8 mouse cellular contexts compared by ENCODE assay signal in genomic region chr7:27446051-27446450, GRCm38 (mm10). TPM values are rescaled to one million over a fixed set of nuclear protein-coding genes. Genes with fewer than 3 reads are reported as not detected.
DNase-seq lines count a peak whose midpoint lies in the region; ATAC-seq lines count a peak whose summit lies in the region.

No protein-coding gene starts in this region.

- no peak for ATAC-seq in midbrain, embryonic 12.5 days (ENCODE audit: low FRiP score, low read depth)
- ATAC-seq in megakaryocyte-erythroid progenitor cell, adult 5-6 weeks (replicated peaks; ENCODE audit: low FRiP score, low TSS enrichment, poor library complexity, severe bottlenecking): no peak

- peak overlapping the region; percentile 59 for H3K4me3 ChIP-seq in midbrain, embryonic 12.5 days

- H3K4me2 ChIP-seq in midbrain, embryonic 12.5 days (replicated peaks): peak overlapping the region; percentile 95

- peak; percentile 7 for DNase-seq in gastrocnemius, postnatal 14 days
- DNase-seq in gastrocnemius, adult 18-20 months (ENCODE audit: low spot score): no peak
- peak; percentile 15 for DNase-seq in right cerebral cortex, postnatal 14 days
- DNase-seq in right cerebral cortex, postnatal 36 days (ENCODE audit: low spot score in 2 of 2): no peak
- DNase-seq in heart, postnatal 4 days: peak; percentile 21
- no peak for DNase-seq in Muller cell, postnatal 12 days (ENCODE audit: inconsistent ontology term)

- peak overlapping the region; percentile 79 for H3K9ac ChIP-seq in midbrain, embryonic 12.5 days (replicated peaks)

- peaks cover 20% of the 10 kb centered on the region for H3K4me1 ChIP-seq in midbrain, embryonic 12.5 days

- no peak overlapping the region for H3K27ac ChIP-seq in midbrain, embryonic 12.5 days (replicated peaks)

- intact Hi-C loops in gastrocnemius, postnatal 14 days (cut with DNase I; ENCODE audit: low total_unique reads): no loop called here

- peaks cover 48% of the 10 kb centered on the region for H3K27me3 ChIP-seq in midbrain, embryonic 12.5 days

- 1% methylated on average over 13 of the region's 18 CpGs for WGBS in midbrain, embryonic 12.5 days

- H3K36me3 ChIP-seq in midbrain, embryonic 12.5 days: no peaks in the 10 kb centered on the region

- no peaks in the 10 kb centered on the region for H3K9me3 ChIP-seq in midbrain, embryonic 12.5 days

RNA-seq across cellular contexts. Expression of gene Sptbn4, which starts 1.4 kb away (rescaled TPM):
- under 1 TPM; 0.04 to 0.06 TPM for total RNA-seq in gastrocnemius, postnatal 14 days (2021)
- not detected for total RNA-seq in gastrocnemius, adult 18-20 months (2021)
- under 1 TPM; 0.32 to 0.50 TPM for total RNA-seq in heart, postnatal 4 days (2021)
- polyA plus RNA-seq in midbrain, embryonic 12.5 days (2016; fragmentation: Nextera tagmentation; extraction: Ambion mirVana): 0.67 and 0.78 TPM in 2 replicates
- total RNA-seq in megakaryocyte-erythroid progenitor cell, adult 5-6 weeks (2014; fragmentation: Nextera tagmentation): 0.09 and 0.37 TPM in 2 replicates
- total RNA-seq in megakaryocyte-erythroid progenitor cell, adult 5-6 weeks (2017): 0.15 TPM in 1 of 2 replicates, not detected in the other

RNA-seq across cellular contexts. Expression of gene Blvrb, which starts 1.7 kb away (rescaled TPM):
- 10 to 100 TPM; 11.8 to 15.9 TPM for total RNA-seq in gastrocnemius, postnatal 14 days (2021)
- 10 to 100 TPM; 12.5 to 12.7 TPM for total RNA-seq in gastrocnemius, adult 18-20 months (2021)
- total RNA-seq in heart, postnatal 4 days (2021): 10 to 100 TPM; 36.3 to 44.5 TPM
- polyA plus RNA-seq in midbrain, embryonic 12.5 days (2016; fragmentation: Nextera tagmentation; extraction: Ambion mirVana): 23.1 and 31.0 TPM in 2 replicates
- total RNA-seq in megakaryocyte-erythroid progenitor cell, adult 5-6 weeks (2014; fragmentation: Nextera tagmentation): 667 and 741 TPM in 2 replicates
- 183 and 213 TPM in 2 replicates for total RNA-seq in megakaryocyte-erythroid progenitor cell, adult 5-6 weeks (2017)

RNA-seq across cellular contexts. Expression of gene Sertad3, which starts 27.5 kb away (rescaled TPM):
- 10 to 100 TPM in 1 of 2 experiments, 1 to 10 TPM in 1; 9.0 to 10.0 TPM for total RNA-seq in gastrocnemius, postnatal 14 days (2021)
- total RNA-seq in gastrocnemius, adult 18-20 months (2021): 1 to 10 TPM; 3.0 to 4.0 TPM
- 10 to 100 TPM in 1 of 2 experiments, 1 to 10 TPM in 1; 7.4 to 10.1 TPM for total RNA-seq in heart, postnatal 4 days (2021)
- polyA plus RNA-seq in midbrain, embryonic 12.5 days (2016; fragmentation: Nextera tagmentation; extraction: Ambion mirVana): 16.5 and 18.7 TPM in 2 replicates
- 4.8 and 10.1 TPM in 2 replicates for total RNA-seq in megakaryocyte-erythroid progenitor cell, adult 5-6 weeks (2014; fragmentation: Nextera tagmentation)
- 4.3 and 12.5 TPM in 2 replicates for total RNA-seq in megakaryocyte-erythroid progenitor cell, adult 5-6 weeks (2017)

RNA-seq across cellular contexts. Expression of gene Sertad1, which starts 40.7 kb away (rescaled TPM):
- total RNA-seq in gastrocnemius, postnatal 14 days (2021): 10 to 100 TPM in 1 of 2 experiments, 1 to 10 TPM in 1; 8.7 to 10.1 TPM
- 1 to 10 TPM; 6.9 to 8.4 TPM for total RNA-seq in gastrocnemius, adult 18-20 months (2021)
- total RNA-seq in heart, postnatal 4 days (2021): 10 to 100 TPM; 14.4 to 15.5 TPM
- 11.6 and 14.4 TPM in 2 replicates for polyA plus RNA-seq in midbrain, embryonic 12.5 days (2016; fragmentation: Nextera tagmentation; extraction: Ambion mirVana)
- 2.0 and 6.6 TPM in 2 replicates for total RNA-seq in megakaryocyte-erythroid progenitor cell, adult 5-6 weeks (2014; fragmentation: Nextera tagmentation)
- total RNA-seq in megakaryocyte-erythroid progenitor cell, adult 5-6 weeks (2017): 9.7 and 11.3 TPM in 2 replicates

RNA-seq across cellular contexts. Expression of gene Prx, which starts 53.1 kb away (rescaled TPM):
- total RNA-seq in gastrocnemius, postnatal 14 days (2021): 10 to 100 TPM; 11.2 to 48.8 TPM
- total RNA-seq in gastrocnemius, adult 18-20 months (2021): 1 to 10 TPM; 5.2 to 6.6 TPM
- 1 to 10 TPM; 4.1 to 5.9 TPM for total RNA-seq in heart, postnatal 4 days (2021)
- polyA plus RNA-seq in midbrain, embryonic 12.5 days (2016; fragmentation: Nextera tagmentation; extraction: Ambion mirVana): 2.5 and 3.1 TPM in 2 replicates
- 0.77 and 1.9 TPM in 2 replicates for total RNA-seq in megakaryocyte-erythroid progenitor cell, adult 5-6 weeks (2014; fragmentation: Nextera tagmentation)
- total RNA-seq in megakaryocyte-erythroid progenitor cell, adult 5-6 weeks (2017): 1.3 and 1.4 TPM in 2 replicates

Comparison
In these comparisons a context has a peak if more than half of its experiments do, and no peak if none do; other contexts are left out.
1. DNase-seq: peak in gastrocnemius, postnatal 14 days (single experiment), right cerebral cortex, postnatal 14 days (single experiment) and heart, postnatal 4 days (single experiment); none in gastrocnemius, adult 18-20 months (single experiment), right cerebral cortex, postnatal 36 days (0 of 2) and Muller cell, postnatal 12 days (single experiment).
2. RNA of gene Blvrb, which starts 1.7 kb away (total RNA-seq): 183 to 741 TPM in megakaryocyte-erythroid progenitor cell, adult 5-6 weeks; 36.3 to 44.5 TPM in heart, postnatal 4 days, 11.8 to 15.9 TPM in gastrocnemius, postnatal 14 days and 12.5 to 12.7 TPM in gastrocnemius, adult 18-20 months; every median in the first group is over 4 times any median in the second.